Mouse (Mus musculus) intestine, embryonic 14.5 days (tissue): Measurements from ENCODE around the gene Olfr52. TPM values are rescaled to one million over a fixed set of nuclear protein-coding genes. Genes with fewer than 3 reads are reported as not detected.

Experiments
- ATAC-seq: fragments of 200-750 bp; cut with Nextera tagmentation; replicated peaks from 2 replicates; pipeline ENCODE4 v1.8.0; 2017; ENCODE audit warnings: low read depth, moderate number of reproducible peaks, moderate TSS enrichment, moderate library complexity; ENCODE audit not compliant: low FRiP score, low TSS enrichment
- DNase-seq: peaks from one replicate; pipeline ENCODE4 v3.0.0-alpha.2; 2018; ENCODE audit warnings: low spot score
- H3K27ac ChIP-seq: fragments of 300-500 bp; sonication (generic); 2 replicates; pipeline ENCODE4 v1.5.1; 2014; ENCODE audit warnings: low read depth, mild to moderate bottlenecking, control low read depth
- H3K27me3 ChIP-seq: fragments of 300-500 bp; sonication (generic); replicated peaks from 2 replicates; pipeline ENCODE4 v1.6.1; 2014; ENCODE audit warnings: low read length, control low read depth; ENCODE audit not compliant: control insufficient read depth, insufficient read depth
- H3K36me3 ChIP-seq: fragments of 300-500 bp; sonication (generic); 2 replicates; pipeline ENCODE4 v1.6.1; 2014; ENCODE audit warnings: low read length, control low read depth; ENCODE audit not compliant: control insufficient read depth, insufficient read depth
- H3K4me1 ChIP-seq: fragments of 300-500 bp; sonication (generic); replicated peaks from 2 replicates; pipeline ENCODE4 v1.6.1; 2014; ENCODE audit warnings: low read length, control low read depth, mixed read lengths; ENCODE audit not compliant: control insufficient read depth, insufficient read depth
- H3K4me2 ChIP-seq: fragments of 300-500 bp; sonication (generic); 2 replicates; pipeline ENCODE4 v1.6.1; 2014; ENCODE audit warnings: low read length
- H3K4me3 ChIP-seq: fragments of 300-500 bp; sonication (generic); 2 replicates; pipeline ENCODE4 v1.5.1; 2014; ENCODE audit warnings: low read depth, low read length, control low read depth, mixed read lengths
- H3K9ac ChIP-seq: fragments of 300-500 bp; sonication (generic); 2 replicates; pipeline ENCODE4 v1.6.1; 2014; ENCODE audit warnings: mild to moderate bottlenecking, low read length
- H3K9me3 ChIP-seq: fragments of 300-500 bp; sonication (generic); 2 replicates; pipeline ENCODE4 v1.6.1; 2016; ENCODE audit warnings: low read length, control low read depth; ENCODE audit not compliant: control insufficient read depth
- WGBS: fragments of 180-500 bp; shearing (Covaris S2); extraction: QIAGEN DNeasy Blood & Tissue Kit; methylation state at CpG from one replicate; pipeline ENCODE4 v1.1.7; 2014; 5-methylcytosine and 5-hydroxymethylcytosine counted together
- polyA plus RNA-seq: library from polyadenylated mRNA; unstranded; fragments of >200 nt; fragmentation: Nextera tagmentation; extraction: Ambion mirVana; gene quantifications from 2 replicates; pipeline ENCODE4 v1.2.1, GENCODE M21; 2014

Gene Olfr52
- polyA plus RNA-seq, 1 experiment from 2014 or later, result not detected

- ATAC-seq, result no peak
- H3K9me3 ChIP-seq, result no peaks in the 10 kb centered on the region
- 86% methylated on average over 2 of the region's 2 CpGs for WGBS
- H3K4me2 ChIP-seq, result no peak within 1 kb of the TSS
- no peak within 1 kb of the TSS for H3K9ac ChIP-seq
- no peaks in the 10 kb centered on the region for H3K4me1 ChIP-seq
- H3K36me3 ChIP-seq, result no peaks in the 10 kb centered on the region
- no peak for DNase-seq
- no peak within 1 kb of the TSS for H3K4me3 ChIP-seq
- no peaks in the 10 kb centered on the region for H3K27me3 ChIP-seq
- H3K27ac ChIP-seq, result no peak within 1 kb of the TSS
Observed at GRCm38 (mm10) chr2:86161738-86162137, 23.7 kb downstream of the Olfr52 start, which contains the start of gene Olfr1042. Olfr1042 (minus strand) TSS chr2:86161838.

GRCm38 (mm10) chr2:86146632-86147031 is 38.9 kb downstream of the Olfr52 start, which contains the start of gene Olfr1040:
Olfr1040 (minus strand) TSS chr2:86146732.
- Histone ChIP-seq H3K9ac (no peak within 1 kb of the TSS), H3K27me3 (no peaks in the 10 kb centered on the region), H3K27ac (no peak within 1 kb of the TSS), H3K36me3 (no peaks in the 10 kb centered on the region), H3K9me3 (0 out of 2 replicates have a peak, but pooled peaks cover 3% of the 10 kb centered on the region), H3K4me1 (no peaks in the 10 kb centered on the region), H3K4me3 (no peak within 1 kb of the TSS), H3K4me2 (no peak within 1 kb of the TSS)
- WGBS, result 83% methylated on average over 1 of the region's 1 CpGs
- ATAC-seq, result no peak
- DNase-seq, result no peak

- no peak within 1 kb of the TSS for H3K27ac ChIP-seq
- WGBS, result 92% methylated on average over 1 of the region's 1 CpGs
- no peak for ATAC-seq
Observed at GRCm38 (mm10) chr2:86135828-86136227, 49.7 kb downstream of the Olfr52 start, which contains the start of gene Olfr1039. Olfr1039 (minus strand) TSS chr2:86135928.

More at GRCm38 (mm10) chr2:86135828-86136227, 49.7 kb downstream of the Olfr52 start, which contains the start of gene Olfr1039:
- no peak for DNase-seq
- Histone ChIP-seq H3K27me3 (no peaks in the 10 kb centered on the region), H3K4me3 (no peak within 1 kb of the TSS), H3K9ac (no peak within 1 kb of the TSS), H3K36me3 (no peaks in the 10 kb centered on the region), H3K4me1 (no peaks in the 10 kb centered on the region), H3K9me3 (no peaks in the 10 kb centered on the region), H3K4me2 (no peak within 1 kb of the TSS)

Other genes with a start within 250 kb of the Olfr52 start
- not detected in 2 replicates for gene Olfr1028, start 235.2 kb downstream of the Olfr52 start, polyA plus RNA-seq
- gene Olfr1029, start 211.8 kb downstream of the Olfr52 start, polyA plus RNA-seq, result not detected in 2 replicates
- gene Olfr1030, start 206.4 kb downstream of the Olfr52 start, polyA plus RNA-seq, result not detected in 2 replicates
- gene Olfr1031, start 195.4 kb downstream of the Olfr52 start, polyA plus RNA-seq, result not detected in 2 replicates
- not detected in 2 replicates for gene Olfr1032, start 180.1 kb downstream of the Olfr52 start, polyA plus RNA-seq
- 2.3 and 2.7 TPM in 2 replicates for gene Olfr1033, start 165.1 kb downstream of the Olfr52 start, polyA plus RNA-seq
- gene Olfr1034, start 139.8 kb downstream of the Olfr52 start, polyA plus RNA-seq, result 0.07 TPM in 1 of 2 replicates, not detected in the other
- not detected in 2 replicates for gene Olfr1036, start 111.7 kb downstream of the Olfr52 start, polyA plus RNA-seq
- gene Olfr1037, start 98.3 kb downstream of the Olfr52 start, polyA plus RNA-seq, result not detected in 2 replicates
- not detected in 2 replicates for gene Olfr1039, start 49.8 kb downstream of the Olfr52 start, polyA plus RNA-seq
- not detected in 2 replicates for gene Olfr1040, start 39.0 kb downstream of the Olfr52 start, polyA plus RNA-seq
- gene Olfr1042, start 23.8 kb downstream of the Olfr52 start, polyA plus RNA-seq, result not detected in 2 replicates
- not detected in 2 replicates for gene Olfr1043, start 18.2 kb downstream of the Olfr52 start, polyA plus RNA-seq
- gene Olfr1044, start 7.9 kb downstream of the Olfr52 start, polyA plus RNA-seq, result not detected in 2 replicates
- gene Olfr1045, start 17.3 kb upstream of the Olfr52 start, polyA plus RNA-seq, result not detected in 2 replicates
- not detected in 2 replicates for gene Olfr1046, start 33.6 kb upstream of the Olfr52 start, polyA plus RNA-seq
- gene Olfr1047, start 45.7 kb upstream of the Olfr52 start, polyA plus RNA-seq, result not detected in 2 replicates
- gene Olfr1048, start 54.6 kb upstream of the Olfr52 start, polyA plus RNA-seq, result not detected in 2 replicates
- not detected in 2 replicates for gene Olfr1049, start 72.6 kb upstream of the Olfr52 start, polyA plus RNA-seq
- gene Olfr1051, start 93.4 kb upstream of the Olfr52 start, polyA plus RNA-seq, result not detected in 2 replicates
- not detected in 2 replicates for gene Olfr1052, start 106.8 kb upstream of the Olfr52 start, polyA plus RNA-seq
- not detected in 2 replicates for gene Olfr1053, start 129.6 kb upstream of the Olfr52 start, polyA plus RNA-seq
- gene Olfr1054, start 149.8 kb upstream of the Olfr52 start, polyA plus RNA-seq, result not detected in 2 replicates
- not detected in 2 replicates for gene Olfr1055, start 164.6 kb upstream of the Olfr52 start, polyA plus RNA-seq
- not detected in 2 replicates for gene Olfr1056, start 176.8 kb upstream of the Olfr52 start, polyA plus RNA-seq
- not detected in 2 replicates for gene Olfr1057, start 192.7 kb upstream of the Olfr52 start, polyA plus RNA-seq
- gene Olfr1058, start 202.9 kb upstream of the Olfr52 start, polyA plus RNA-seq, result not detected in 2 replicates
- not detected in 2 replicates for gene Olfr1061, start 228.4 kb upstream of the Olfr52 start, polyA plus RNA-seq
- not detected in 2 replicates for gene Olfr1062, start 241.1 kb upstream of the Olfr52 start, polyA plus RNA-seq